Mouse (Mus musculus) G1E (cell line): ENCODE measurements at regions not wholly inside any gene's neighbourhood (a gene's known extent, or its start where the extent isn't known, plus 50 kb on each side); places are given as distances from the start of the nearest gene placed in this dataset.

Experiments
- CTCF ChIP-seq: IDR thresholded peaks from 2 replicates; pipeline ENCODE4 v1.5.1; 2012; ENCODE audit warnings: low read depth, low read length, inconsistent platforms, mixed read lengths
- GATA1 ChIP-seq: IDR thresholded peaks from 2 replicates; pipeline ENCODE4 v1.6.1; 2012; ENCODE audit warnings: borderline replicate concordance, low read length, inconsistent platforms, mixed read lengths
- POLR2AphosphoS5 ChIP-seq: IDR thresholded peaks from 2 replicates; pipeline ENCODE4 v1.6.1; 2012; ENCODE audit warnings: low read depth, low read length, inconsistent platforms; ENCODE audit not compliant: insufficient replicate concordance
- TAL1 ChIP-seq: conservative IDR thresholded peaks from 2 replicates; pipeline ENCODE4 v1.6.1; 2012; ENCODE audit warnings: low read depth, low read length, inconsistent platforms, mixed read lengths

DNA sequence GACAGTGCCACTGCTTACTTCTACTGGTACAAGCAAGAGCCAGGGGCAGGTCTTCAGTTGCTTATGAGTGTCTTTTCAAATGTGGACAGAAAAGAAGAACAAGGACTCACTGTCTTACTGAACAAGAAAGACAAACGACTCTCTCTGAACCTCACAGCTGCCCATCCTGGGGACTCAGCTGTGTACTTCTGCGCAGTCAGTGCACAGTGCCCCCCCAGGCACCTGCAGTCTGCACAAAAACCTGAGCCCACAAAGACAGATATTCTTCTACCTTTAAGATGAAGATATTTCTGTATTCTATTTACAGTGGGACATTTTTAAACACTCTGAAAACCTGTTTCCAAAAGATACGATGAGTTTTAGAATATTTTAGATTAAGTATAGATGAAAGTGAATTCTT, 476.5 kb downstream of the Dad1 start:
- TF ChIP-seq CTCF (no peak), POLR2AphosphoS5 (no peak), TAL1 (no peak), GATA1 (no peak)
